Mouse (Mus musculus): ENCODE data around the gene Unk. TPM values are rescaled to one million over a fixed set of nuclear protein-coding genes. Genes with fewer than 3 reads are reported as not detected.

The Unk gene
- polyA plus RNA-seq, 1 experiment from 2014 or later: 7.4 TPM

DNA sequence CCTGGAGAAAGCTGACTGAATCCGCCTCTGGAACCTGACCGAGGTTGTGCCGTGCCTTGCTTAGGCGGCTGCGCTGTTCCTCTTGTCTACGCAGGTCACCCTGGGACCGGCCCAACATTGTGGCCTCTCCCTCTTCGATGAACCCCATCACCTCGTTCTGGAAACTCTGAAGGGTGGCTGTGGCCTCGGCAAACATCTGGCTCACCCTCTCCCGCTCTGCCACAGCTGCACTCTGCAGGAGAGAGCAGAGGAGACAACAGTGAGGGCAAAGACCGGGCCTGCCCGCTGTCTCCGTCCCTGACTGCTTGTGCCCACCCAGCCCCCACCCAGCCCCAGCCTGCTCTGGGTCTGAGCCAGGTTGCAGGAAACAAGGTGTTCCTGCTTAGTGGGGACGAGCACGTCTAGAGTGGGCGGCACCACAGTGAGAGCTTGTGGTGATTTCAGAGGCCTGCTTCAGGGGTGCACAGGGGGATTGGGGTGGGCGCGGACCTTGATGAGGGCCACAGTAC lies 77.7 kb downstream of the Unk start:
- no peaks in the 10 kb centered on the region for H3K9me3 ChIP-seq (ENCODE audit: control insufficient read depth)
- H3K27ac ChIP-seq (ENCODE audit: low read depth, low read length): no peak overlapping the region
- peak overlapping the region; percentile 59 for H3K4me3 ChIP-seq (ENCODE audit: low read depth, low read length)
- peak overlapping the region; percentile 75 for H3K4me2 ChIP-seq (replicated peaks; ENCODE audit: low read depth)
- no peaks in the 10 kb centered on the region for H3K36me3 ChIP-seq (ENCODE audit: control insufficient read depth, insufficient read depth)
- peaks cover 28% of the 10 kb centered on the region for H3K27me3 ChIP-seq (replicated peaks; ENCODE audit: control insufficient read depth, insufficient read depth, low read length)
- peak; percentile 12; the same call in 1 of the 2 replicates for ATAC-seq
- no peak for TF ChIP-seq CTCF (IDR thresholded peaks at IDR 0.05; ENCODE audit: low read depth)
- H3K9ac ChIP-seq (ENCODE audit: low read depth, low read length): no peak overlapping the region
- H3K4me1 ChIP-seq (replicated peaks; ENCODE audit: control insufficient read depth, insufficient read depth, low read length): peaks cover 20% of the 10 kb centered on the region; the same call in 1 of the 2 replicates
- WGBS: 29% methylated on average over 19 of the region's 19 CpGs

DNA sequence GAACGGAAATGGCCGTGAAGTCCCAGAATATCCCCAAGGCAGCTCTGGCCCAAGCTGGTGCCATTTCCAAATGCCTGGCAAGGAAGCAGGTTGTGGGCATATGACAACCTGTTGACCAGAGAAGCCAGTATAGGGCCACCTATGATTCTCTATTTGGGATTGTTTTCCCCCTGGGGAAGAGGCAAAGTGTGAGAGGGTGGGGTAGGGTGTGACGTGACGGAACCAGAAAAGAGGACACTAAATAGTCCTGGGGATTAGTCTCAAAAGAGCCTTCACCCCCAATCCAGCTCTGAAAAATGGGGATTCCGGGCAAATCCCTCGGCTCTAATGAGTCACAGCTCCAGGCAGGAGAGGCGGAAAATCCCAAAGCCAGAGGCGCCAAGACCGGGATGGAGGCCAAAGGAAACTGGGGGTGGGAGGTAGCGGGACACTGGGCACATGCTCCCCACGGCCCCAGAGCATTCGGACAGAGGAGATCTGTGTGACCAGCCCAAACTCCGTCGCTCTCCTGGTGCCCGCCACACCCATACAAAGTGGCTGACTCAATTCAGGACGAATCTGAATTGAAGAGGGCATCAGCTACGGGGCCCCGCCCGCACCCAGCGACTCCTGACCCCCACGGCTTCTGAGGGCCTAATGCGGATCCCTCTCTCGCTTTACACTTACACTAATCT lies 78.5 kb downstream of the Unk start:
- no peaks in the 10 kb centered on the region for H3K36me3 ChIP-seq (ENCODE audit: control insufficient read depth, insufficient read depth)
- H3K4me1 ChIP-seq (replicated peaks; ENCODE audit: control insufficient read depth, insufficient read depth, low read length): peaks cover 19% of the 10 kb centered on the region; the same call in 1 of the 2 replicates
- peak overlapping the region; percentile 75 for H3K4me2 ChIP-seq (replicated peaks; ENCODE audit: low read depth)
- ATAC-seq: no peak
- 14% methylated on average over 23 of the region's 23 CpGs for WGBS
- 0 out of 2 replicates have a peak overlapping the region, but pooled peaks have one; percentile 7 for H3K9ac ChIP-seq (ENCODE audit: low read depth, low read length)
- TF ChIP-seq CTCF (IDR thresholded peaks at IDR 0.05; ENCODE audit: low read depth): no peak
- H3K27me3 ChIP-seq (replicated peaks; ENCODE audit: control insufficient read depth, insufficient read depth, low read length): peaks cover 28% of the 10 kb centered on the region
- H3K27ac ChIP-seq (ENCODE audit: low read depth, low read length): no peak overlapping the region
- peak overlapping the region; percentile 59 for H3K4me3 ChIP-seq (ENCODE audit: low read depth, low read length)
- no peaks in the 10 kb centered on the region for H3K9me3 ChIP-seq (ENCODE audit: control insufficient read depth)

DNA sequence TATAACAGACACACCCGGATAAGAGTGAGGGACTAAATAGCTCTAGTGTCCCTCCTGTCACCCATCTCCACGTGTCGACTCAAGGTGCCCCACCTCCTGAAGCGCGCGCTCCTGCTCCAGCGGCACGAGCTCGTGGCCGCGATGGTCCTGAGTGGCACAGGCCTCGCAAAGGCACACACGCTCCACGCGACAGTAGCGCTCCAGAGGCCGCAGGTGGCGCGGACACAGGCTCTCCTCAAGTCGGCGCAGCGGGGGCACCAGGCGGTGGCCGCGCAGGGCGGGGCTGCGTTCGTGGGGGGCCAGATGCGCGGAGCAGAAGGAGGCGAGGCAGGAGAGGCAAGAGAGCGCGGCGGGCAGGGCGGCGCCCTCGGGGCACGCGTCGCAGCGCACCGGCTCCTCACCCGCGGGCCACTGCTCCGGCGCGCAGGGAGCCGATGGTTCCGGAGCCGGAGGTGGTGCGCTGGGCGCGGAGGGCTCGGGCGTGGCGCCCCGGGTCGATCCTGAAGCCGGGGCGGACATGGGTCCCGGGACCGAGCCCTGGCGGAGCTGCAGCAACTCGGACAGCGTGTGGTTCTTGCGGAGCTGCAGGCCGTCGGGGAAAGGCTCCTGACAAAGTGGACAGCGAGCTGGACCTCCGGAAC lies 79.4 kb downstream of the Unk start:
- 0 out of 2 replicates have a peak, but pooled peaks have one; percentile 13 for ATAC-seq
- Histone ChIP-seq H3K9me3 (ENCODE audit: control insufficient read depth) (no peaks in the 10 kb centered on the region), H3K27me3 (replicated peaks; ENCODE audit: control insufficient read depth, insufficient read depth, low read length) (peaks cover 28% of the 10 kb centered on the region), H3K36me3 (ENCODE audit: control insufficient read depth, insufficient read depth) (no peaks in the 10 kb centered on the region), H3K9ac (ENCODE audit: low read depth, low read length) (peak overlapping the region; percentile 67), H3K4me1 (replicated peaks; ENCODE audit: control insufficient read depth, insufficient read depth, low read length) (peaks cover 13% of the 10 kb centered on the region; the same call in 1 of the 2 replicates), H3K27ac (ENCODE audit: low read depth, low read length) (peak overlapping the region; percentile 37), H3K4me3 (ENCODE audit: low read depth, low read length) (peak overlapping the region; percentile 59), H3K4me2 (replicated peaks; ENCODE audit: low read depth) (peak overlapping the region; percentile 75)
- WGBS: under 1% methylated on average over 60 of the region's 70 CpGs
- TF ChIP-seq CTCF (IDR thresholded peaks at IDR 0.05; ENCODE audit: low read depth): peak; percentile 40

DNA sequence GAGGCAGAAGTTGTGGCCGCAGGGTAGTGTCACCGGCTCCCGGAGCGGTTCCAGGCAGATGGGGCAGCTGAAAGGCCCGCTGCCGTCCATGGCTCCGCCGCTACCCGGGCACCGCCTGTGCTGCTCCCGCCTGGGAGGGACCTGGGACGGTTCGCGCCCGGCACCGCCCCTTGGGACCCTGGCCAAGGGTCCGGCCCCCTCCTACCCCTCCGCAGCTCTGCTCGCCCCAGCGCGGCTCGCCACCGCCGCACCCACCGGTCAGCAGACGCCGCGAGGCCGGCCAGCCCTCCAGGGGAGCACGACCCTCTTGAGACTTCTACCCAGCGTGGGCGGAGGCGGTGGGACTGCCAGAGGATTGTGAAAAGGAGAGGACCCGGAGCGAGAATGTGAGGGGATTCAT lies 80.0 kb downstream of the Unk start:
- TF ChIP-seq CTCF (IDR thresholded peaks at IDR 0.05; ENCODE audit: low read depth): no peak
- peak; percentile 14; the same call in 1 of the 2 replicates for ATAC-seq

DNA sequence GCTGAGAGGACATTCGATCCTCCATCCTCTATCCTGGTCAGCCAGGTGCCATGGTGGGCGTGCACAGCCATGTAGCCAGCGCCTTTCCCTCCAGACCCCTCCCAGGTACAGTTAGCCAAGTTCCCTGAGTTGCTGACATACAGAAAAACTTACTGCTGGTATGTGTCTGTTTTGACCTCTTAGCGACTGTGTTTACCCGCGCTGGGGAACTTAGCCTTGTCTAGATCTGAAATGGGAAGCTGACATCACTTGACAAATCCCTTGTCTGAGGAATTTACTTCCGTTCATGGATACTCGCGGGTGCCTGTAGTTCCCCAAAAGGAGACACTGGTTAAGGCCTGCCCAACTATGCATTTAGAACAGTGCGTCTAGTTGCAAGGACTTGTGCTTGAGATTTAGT lies 80.4 kb downstream of the Unk start:
- Histone ChIP-seq H3K27ac (ENCODE audit: low read depth, low read length) (peak overlapping the region; percentile 37; the same call in 1 of the 2 replicates), H3K27me3 (replicated peaks; ENCODE audit: control insufficient read depth, insufficient read depth, low read length) (peaks cover 28% of the 10 kb centered on the region), H3K4me2 (replicated peaks; ENCODE audit: low read depth) (peak overlapping the region; percentile 75), H3K4me3 (ENCODE audit: low read depth, low read length) (peak overlapping the region; percentile 59), H3K9me3 (ENCODE audit: control insufficient read depth) (no peaks in the 10 kb centered on the region), H3K36me3 (ENCODE audit: control insufficient read depth, insufficient read depth) (no peaks in the 10 kb centered on the region), H3K9ac (ENCODE audit: low read depth, low read length) (peak overlapping the region; percentile 67; the same call in 1 of the 2 replicates), H3K4me1 (replicated peaks; ENCODE audit: control insufficient read depth, insufficient read depth, low read length) (peaks cover 13% of the 10 kb centered on the region; the same call in 1 of the 2 replicates)
- no peak for ATAC-seq
- TF ChIP-seq CTCF (IDR thresholded peaks at IDR 0.05; ENCODE audit: low read depth): no peak
- 21% methylated on average over 10 of the region's 10 CpGs for WGBS

More for the DNA sequence above, 80.0 kb downstream of the Unk start:
- peak overlapping the region; percentile 37; the same call in 1 of the 2 replicates for H3K27ac ChIP-seq (ENCODE audit: low read depth, low read length)
- H3K9ac ChIP-seq (ENCODE audit: low read depth, low read length): peak overlapping the region; percentile 67
- H3K9me3 ChIP-seq (ENCODE audit: control insufficient read depth): no peaks in the 10 kb centered on the region
- H3K4me2 ChIP-seq (replicated peaks; ENCODE audit: low read depth): peak overlapping the region; percentile 75
- H3K4me3 ChIP-seq (ENCODE audit: low read depth, low read length): peak overlapping the region; percentile 59
- H3K36me3 ChIP-seq (ENCODE audit: control insufficient read depth, insufficient read depth): no peaks in the 10 kb centered on the region
- H3K4me1 ChIP-seq (replicated peaks; ENCODE audit: control insufficient read depth, insufficient read depth, low read length): peaks cover 13% of the 10 kb centered on the region; the same call in 1 of the 2 replicates
- H3K27me3 ChIP-seq (replicated peaks; ENCODE audit: control insufficient read depth, insufficient read depth, low read length): peaks cover 28% of the 10 kb centered on the region
- WGBS: 2% methylated on average over 35 of the region's 35 CpGs

Other genes with a start within 250 kb of the Unk start
- 7.4 and 7.6 TPM in 2 replicates for gene Caskin2, start 216.7 kb upstream of the Unk start, polyA plus RNA-seq (2015; fragmentation: Nextera tagmentation; extraction: Ambion mirVana)
- 16.7 and 17.0 TPM in 2 replicates for gene Tsen54, start 215.6 kb upstream of the Unk start, polyA plus RNA-seq (2015; fragmentation: Nextera tagmentation; extraction: Ambion mirVana)
- gene Llgl2, start 206.3 kb upstream of the Unk start, polyA plus RNA-seq (2015; fragmentation: Nextera tagmentation; extraction: Ambion mirVana): 60.5 and 61.8 TPM in 2 replicates
- gene Myo15b, start 171.9 kb upstream of the Unk start, polyA plus RNA-seq (2015; fragmentation: Nextera tagmentation; extraction: Ambion mirVana): 332 and 377 TPM in 2 replicates
- gene Smim5, start 130.4 kb upstream of the Unk start, polyA plus RNA-seq (2015; fragmentation: Nextera tagmentation; extraction: Ambion mirVana): 1.9 and 3.4 TPM in 2 replicates
- 29.6 and 32.9 TPM in 2 replicates for gene Smim6, start 118.3 kb upstream of the Unk start, polyA plus RNA-seq (2015; fragmentation: Nextera tagmentation; extraction: Ambion mirVana)
- gene Sap30bp, start 97.0 kb upstream of the Unk start, polyA plus RNA-seq (2015; fragmentation: Nextera tagmentation; extraction: Ambion mirVana): 27.5 and 28.8 TPM in 2 replicates
- gene Recql5, start 96.8 kb upstream of the Unk start, polyA plus RNA-seq (2015; fragmentation: Nextera tagmentation; extraction: Ambion mirVana): 6.8 and 8.2 TPM in 2 replicates
- 16.6 and 17.8 TPM in 2 replicates for gene Itgb4, start 55.6 kb upstream of the Unk start, polyA plus RNA-seq (2015; fragmentation: Nextera tagmentation; extraction: Ambion mirVana)
- 387 and 418 TPM in 2 replicates for gene Galk1, start 17.6 kb upstream of the Unk start, polyA plus RNA-seq (2015; fragmentation: Nextera tagmentation; extraction: Ambion mirVana)
- 1,144 and 1,190 TPM in 2 replicates for gene H3f3b, start 2.4 kb upstream of the Unk start, polyA plus RNA-seq (2015; fragmentation: Nextera tagmentation; extraction: Ambion mirVana)
- 1.1 and 1.2 TPM in 2 replicates for gene Unc13d, start 47.6 kb downstream of the Unk start, polyA plus RNA-seq (2015; fragmentation: Nextera tagmentation; extraction: Ambion mirVana)
- gene Wbp2, start 56.7 kb downstream of the Unk start, polyA plus RNA-seq (2015; fragmentation: Nextera tagmentation; extraction: Ambion mirVana): 179 and 201 TPM in 2 replicates
- 15.7 and 16.1 TPM in 2 replicates for gene Trim47, start 96.9 kb downstream of the Unk start, polyA plus RNA-seq (2015; fragmentation: Nextera tagmentation; extraction: Ambion mirVana)
- 3.1 and 3.3 TPM in 2 replicates for gene Trim65, start 100.8 kb downstream of the Unk start, polyA plus RNA-seq (2015; fragmentation: Nextera tagmentation; extraction: Ambion mirVana)
- 35.6 and 38.5 TPM in 2 replicates for gene Mrpl38, start 108.5 kb downstream of the Unk start, polyA plus RNA-seq (2015; fragmentation: Nextera tagmentation; extraction: Ambion mirVana)
- gene Fbf1, start 137.8 kb downstream of the Unk start, polyA plus RNA-seq (2015; fragmentation: Nextera tagmentation; extraction: Ambion mirVana): 3.7 and 4.8 TPM in 2 replicates
- gene Ten1, start 168.5 kb downstream of the Unk start, polyA plus RNA-seq (2015; fragmentation: Nextera tagmentation; extraction: Ambion mirVana): 64.6 and 66.8 TPM in 2 replicates
- gene Acox1, start 168.7 kb downstream of the Unk start, polyA plus RNA-seq (2015; fragmentation: Nextera tagmentation; extraction: Ambion mirVana): 98.9 and 114 TPM in 2 replicates
- 1.2 and 1.3 TPM in 2 replicates for gene Evpl, start 207.8 kb downstream of the Unk start, polyA plus RNA-seq (2015; fragmentation: Nextera tagmentation; extraction: Ambion mirVana)
- 45.2 and 48.7 TPM in 2 replicates for gene Srp68, start 243.9 kb downstream of the Unk start, polyA plus RNA-seq (2015; fragmentation: Nextera tagmentation; extraction: Ambion mirVana)